Mouse (Mus musculus): Measurements from ENCODE around the gene Ccdc137.
A peak's percentile ranks its signal among the peaks of the same experiment; 100 is the strongest.
"Not testable (repeated sequence)": the region's sequence is repeated elsewhere in the genome, so short reads cannot be mapped to it uniquely, and the experiment has no call there.

The Ccdc137 gene

GRCm38 (mm10) chr11:120457772-120458751 lies at the start of gene Ccdc137, which contains the start of gene Oxld1:
Gene Ccdc137, plus strand, starts transcription at chr11:120458115.
Gene Oxld1, minus strand, starts transcription at chr11:120458068.
- DNase-seq (ENCODE audit: low spot score in 2 of 2) = peak; percentile 59 to 71

GRCm38 (mm10) chr11:120413621-120414020 lies 44.3 kb upstream of the Ccdc137 start:
- DNase-seq (ENCODE audit: low spot score in 2 of 2) = not testable (repeated sequence)

- DNase-seq (ENCODE audit: low spot score in 2 of 2) = no peak
These were observed 40.1 kb upstream of the Ccdc137 start for GRCm38 (mm10) chr11:120417852-120418251.

- DNase-seq (ENCODE audit: low spot score in 2 of 2) = no peak
These were observed 39.3 kb upstream of the Ccdc137 start for GRCm38 (mm10) chr11:120418592-120418991.

- no peak for DNase-seq (ENCODE audit: low spot score in 2 of 2)
These were observed 35.0 kb upstream of the Ccdc137 start for GRCm38 (mm10) chr11:120422651-120423568.

- peak in 1 of 2 experiments; percentile 53 for DNase-seq (ENCODE audit: low spot score in 2 of 2)
These were observed 34.2 kb upstream of the Ccdc137 start for GRCm38 (mm10) chr11:120423569-120424295.

GRCm38 (mm10) chr11:120426727-120427126 lies 31.2 kb upstream of the Ccdc137 start:
- DNase-seq (ENCODE audit: low spot score in 2 of 2) = no peak

GRCm38 (mm10) chr11:120437152-120437856 lies 20.6 kb upstream of the Ccdc137 start, which contains the start of gene Nploc4:
Gene Nploc4, minus strand, starts transcription at chr11:120437708.
- DNase-seq (ENCODE audit: low spot score in 2 of 2) = peak; percentile 79 to 90

- no peak for DNase-seq (ENCODE audit: low spot score in 2 of 2)
These were observed 20.0 kb upstream of the Ccdc137 start for GRCm38 (mm10) chr11:120437857-120438385.

- DNase-seq (ENCODE audit: low spot score in 2 of 2) = no peak
These were observed 15.6 kb upstream of the Ccdc137 start, which contains the start of gene Tspan10 for GRCm38 (mm10) chr11:120442344-120442743. Gene Tspan10, plus strand, starts transcription at chr11:120442644.

- DNase-seq (ENCODE audit: low spot score in 2 of 2) = no peak
These were observed 15.1 kb upstream of the Ccdc137 start for GRCm38 (mm10) chr11:120442765-120443280.

- DNase-seq (ENCODE audit: low spot score in 2 of 2) = no peak
These were observed 13.8 kb upstream of the Ccdc137 start for GRCm38 (mm10) chr11:120444106-120444505.

- DNase-seq (ENCODE audit: low spot score in 2 of 2) = no peak
These were observed 12.4 kb upstream of the Ccdc137 start for GRCm38 (mm10) chr11:120445475-120445874.

GRCm38 (mm10) chr11:120447179-120447578 lies 10.7 kb upstream of the Ccdc137 start:
- DNase-seq (ENCODE audit: low spot score in 2 of 2) = no peak

GRCm38 (mm10) chr11:120452246-120452645 lies 5.7 kb upstream of the Ccdc137 start:
- DNase-seq (ENCODE audit: low spot score in 2 of 2) = no peak

- no peak for DNase-seq (ENCODE audit: low spot score in 2 of 2)
These were observed 4.6 kb upstream of the Ccdc137 start, which contains the start of gene Pde6g for GRCm38 (mm10) chr11:120453306-120453705. Gene Pde6g, minus strand, starts transcription at chr11:120453500.

GRCm38 (mm10) chr11:120454965-120455364 lies 3.0 kb upstream of the Ccdc137 start:
- no peak for DNase-seq (ENCODE audit: low spot score in 2 of 2)

GRCm38 (mm10) chr11:120455413-120455812 lies 2.5 kb upstream of the Ccdc137 start:
- no peak for DNase-seq (ENCODE audit: low spot score in 2 of 2)

GRCm38 (mm10) chr11:120457370-120457769 lies 545 bp upstream of the Ccdc137 start:
- no peak for DNase-seq (ENCODE audit: low spot score in 2 of 2)
